Mouse (Mus musculus) small intestine, adult 2 months (tissue): ENCODE results near the gene Hnrnpk.

Experiments used
- CTCF ChIP-seq: fragments of 200-500 bp; IDR thresholded peaks from 2 replicates; pipeline ENCODE4 v1.5.1; 2012; ENCODE audit warnings: low read depth, mild to moderate bottlenecking, control low read depth, inconsistent platforms, low read length, moderate library complexity, mixed read lengths; ENCODE audit not compliant: insufficient replicate concordance, insufficient read length; ENCODE audit errors: extremely low read depth
- POLR2A ChIP-seq: fragments of 200-500 bp; IDR thresholded peaks from 2 replicates; pipeline ENCODE4 v1.6.1; 2012; ENCODE audit warnings: low read depth, mild to moderate bottlenecking, control low read depth, inconsistent platforms, low read length, moderate library complexity

- TF ChIP-seq CTCF (no peak), POLR2A (no peak)
Observed at GRCm38 (mm10) chr13:58422242-58422641, 19.1 kb upstream of the Hnrnpk start.
